Comparison of ENCODE assay signal across 8 mouse cellular contexts in the genomic region with DNA sequence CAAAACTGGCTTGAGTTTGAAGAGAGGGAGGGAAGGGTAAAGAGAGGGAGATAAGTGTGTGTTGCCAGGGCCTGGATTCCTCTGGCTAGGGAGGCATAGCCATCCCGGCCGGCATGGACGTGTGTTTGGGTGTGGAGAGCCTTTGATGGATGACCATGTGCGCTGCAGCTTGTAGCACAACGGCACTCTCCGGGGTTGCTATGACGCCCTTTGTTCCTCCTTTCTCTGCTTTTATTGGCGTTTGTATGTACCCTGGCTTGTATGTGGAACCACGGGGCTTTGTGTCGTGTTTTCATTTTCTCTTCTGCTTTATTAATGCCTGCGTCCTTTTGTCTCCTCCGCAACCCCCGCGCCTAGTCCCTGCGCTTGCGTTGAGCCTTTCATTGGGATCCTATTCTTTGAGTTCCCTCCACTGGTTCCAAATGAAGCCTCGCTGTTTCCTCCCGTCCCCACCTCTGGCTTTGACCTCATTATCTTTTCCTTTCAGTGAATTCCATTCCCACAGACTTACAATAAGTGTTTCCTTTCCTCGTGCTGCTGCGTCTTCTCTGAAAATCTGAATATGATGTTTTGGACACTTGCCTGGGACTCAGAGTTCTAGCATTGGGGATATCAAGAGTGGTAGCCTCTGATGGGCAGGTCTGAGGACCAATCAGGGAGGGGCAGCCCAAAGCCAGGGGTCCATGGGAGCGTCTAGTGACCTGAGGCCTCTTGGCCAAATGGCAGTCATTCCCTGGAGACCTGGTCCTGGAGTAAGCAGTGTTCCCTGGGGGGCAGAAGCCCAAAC.
DNase-seq lines count a peak whose midpoint lies in the region; ATAC-seq and TF ChIP-seq lines count a peak whose summit lies in the region.

No protein-coding gene starts in this region.

- H3K4me3 ChIP-seq in lung, embryonic 15.5 days = peak overlapping the region; percentile 31
- no peak overlapping the region for H3K4me3 ChIP-seq in lung, adult 2 months (replicated peaks; ENCODE audit: extremely low read depth, low read depth, low read length)
- H3K4me3 ChIP-seq in intestine, embryonic 14.5 days (ENCODE audit: low read depth, low read length) = peak overlapping the region; percentile 17
- no peak overlapping the region for H3K4me3 ChIP-seq in liver, embryonic 13.5 days (replicated peaks)
- H3K4me3 ChIP-seq in stomach, embryonic 15.5 days (replicated peaks) = peak overlapping the region; percentile 23

- peaks cover 11% of the 10 kb centered on the region for H3K4me1 ChIP-seq in lung, embryonic 15.5 days
- H3K4me1 ChIP-seq in lung, adult 2 months (ENCODE audit: control insufficient read depth, insufficient read depth, low read length) = no peaks in the 10 kb centered on the region
- H3K4me1 ChIP-seq in intestine, embryonic 14.5 days (replicated peaks; ENCODE audit: control insufficient read depth, insufficient read depth, low read length) = peaks cover 7% of the 10 kb centered on the region
- no peaks in the 10 kb centered on the region for H3K4me1 ChIP-seq in liver, embryonic 13.5 days (replicated peaks)
- peaks cover 5% of the 10 kb centered on the region; the same call in 1 of the 2 replicates for H3K4me1 ChIP-seq in stomach, embryonic 15.5 days

- no peak for DNase-seq in lung, adult 2 months
- peak; percentile 98 for DNase-seq in heart, adult 11 months
- peak; percentile 71 for DNase-seq in intestine, embryonic 14.5 days (ENCODE audit: low spot score)
- DNase-seq in liver, embryonic 13.5 days = no peak
- DNase-seq in spleen, postnatal 4 days (ENCODE audit: low spot score in 2 of 2) = no peak
- DNase-seq in c-Kit-positive CD71-positive TER-119-positive erythroid progenitor cells, embryonic 14.5 days (ENCODE audit: low spot score) = no peak

- H3K9ac ChIP-seq in lung, embryonic 15.5 days = peak overlapping the region; percentile 16; the same call in 1 of the 2 replicates
- 0 out of 2 replicates have a peak overlapping the region, but pooled peaks have one; percentile 16 for H3K9ac ChIP-seq in intestine, embryonic 14.5 days (ENCODE audit: low read length)
- no peak overlapping the region for H3K9ac ChIP-seq in liver, embryonic 13.5 days
- H3K9ac ChIP-seq in stomach, embryonic 15.5 days = no peak overlapping the region

- no peak overlapping the region for H3K27ac ChIP-seq in lung, embryonic 15.5 days
- peak overlapping the region; percentile 51; the same call in 1 of the 2 replicates for H3K27ac ChIP-seq in intestine, embryonic 14.5 days (ENCODE audit: low read depth)
- H3K27ac ChIP-seq in liver, embryonic 13.5 days = no peak overlapping the region
- H3K27ac ChIP-seq in stomach, embryonic 15.5 days = 0 out of 2 replicates have a peak overlapping the region, but pooled peaks have one; percentile 13

- H3K9me3 ChIP-seq in lung, embryonic 15.5 days = no peaks in the 10 kb centered on the region
- H3K9me3 ChIP-seq in intestine, embryonic 14.5 days (ENCODE audit: control insufficient read depth, low read length) = peaks cover 5% of the 10 kb centered on the region; the same call in 1 of the 2 replicates
- 0 out of 2 replicates have a peak, but pooled peaks cover 3% of the 10 kb centered on the region for H3K9me3 ChIP-seq in liver, embryonic 13.5 days (replicated peaks)
- H3K9me3 ChIP-seq in stomach, embryonic 15.5 days = no peaks in the 10 kb centered on the region

- H3K4me2 ChIP-seq in lung, embryonic 15.5 days = peak overlapping the region; percentile 60
- peak overlapping the region; percentile 46 for H3K4me2 ChIP-seq in intestine, embryonic 14.5 days (ENCODE audit: low read length)
- peak overlapping the region; percentile 19; the same call in 1 of the 2 replicates for H3K4me2 ChIP-seq in liver, embryonic 13.5 days
- H3K4me2 ChIP-seq in stomach, embryonic 15.5 days = peak overlapping the region; percentile 54

- ATAC-seq in lung, embryonic 15.5 days (ENCODE audit: borderline replicate concordance, extremely low read depth, low FRiP score, low TSS enrichment) = peak; percentile 75
- no peak for ATAC-seq in intestine, embryonic 14.5 days (replicated peaks; ENCODE audit: low FRiP score, low TSS enrichment, low read depth)
- ATAC-seq in liver, embryonic 13.5 days (ENCODE audit: low read depth) = no peak
- ATAC-seq in stomach, embryonic 15.5 days (ENCODE audit: insufficient read depth, low FRiP score, low read depth) = peak; percentile 77

- no peaks in the 10 kb centered on the region for H3K36me3 ChIP-seq in lung, embryonic 15.5 days
- H3K36me3 ChIP-seq in intestine, embryonic 14.5 days (ENCODE audit: control insufficient read depth, insufficient read depth, low read length) = no peaks in the 10 kb centered on the region
- no peaks in the 10 kb centered on the region for H3K36me3 ChIP-seq in liver, embryonic 13.5 days
- H3K36me3 ChIP-seq in stomach, embryonic 15.5 days = no peaks in the 10 kb centered on the region

- WGBS in lung, embryonic 15.5 days = 21% methylated on average over 21 of the region's 21 CpGs
- 9% methylated on average over 21 of the region's 21 CpGs for WGBS in lung, adult 2 months
- WGBS in intestine, embryonic 14.5 days = 24% methylated on average over 21 of the region's 21 CpGs
- WGBS in liver, embryonic 13.5 days (ENCODE audit: insufficient replicate concordance) = 35% methylated on average over 21 of the region's 21 CpGs
- WGBS in stomach, embryonic 15.5 days = 20% methylated on average over 21 of the region's 21 CpGs

- H3K27me3 ChIP-seq in lung, embryonic 15.5 days = no peaks in the 10 kb centered on the region
- H3K27me3 ChIP-seq in intestine, embryonic 14.5 days (replicated peaks; ENCODE audit: control insufficient read depth, insufficient read depth, low read length) = no peaks in the 10 kb centered on the region
- no peaks in the 10 kb centered on the region for H3K27me3 ChIP-seq in liver, embryonic 13.5 days
- no peaks in the 10 kb centered on the region for H3K27me3 ChIP-seq in stomach, embryonic 15.5 days (replicated peaks)

- TF ChIP-seq CTCF in lung, adult 2 months (IDR thresholded peaks at IDR 0.05; ENCODE audit: insufficient read depth, low read length) = no peak

- TF ChIP-seq POLR2A in lung, adult 2 months (IDR thresholded peaks at IDR 0.05; ENCODE audit: borderline replicate concordance, extremely low read depth, low read depth, low read length) = no peak

Comparison
In these comparisons a context has a peak if more than half of its experiments do, and no peak if none do; other contexts are left out.
1. H3K4me3 ChIP-seq: peak in lung, embryonic 15.5 days (single experiment), intestine, embryonic 14.5 days (single experiment) and stomach, embryonic 15.5 days (single experiment); none in lung, adult 2 months (single experiment) and liver, embryonic 13.5 days (single experiment).
2. ATAC-seq: peak in lung, embryonic 15.5 days (single experiment) and stomach, embryonic 15.5 days (single experiment); none in intestine, embryonic 14.5 days (single experiment) and liver, embryonic 13.5 days (single experiment).
3. H3K27ac ChIP-seq: peak in intestine, embryonic 14.5 days (single experiment) and stomach, embryonic 15.5 days (single experiment); none in lung, embryonic 15.5 days (single experiment) and liver, embryonic 13.5 days (single experiment).
4. H3K9ac ChIP-seq: peak in lung, embryonic 15.5 days (single experiment) and intestine, embryonic 14.5 days (single experiment); none in liver, embryonic 13.5 days (single experiment) and stomach, embryonic 15.5 days (single experiment).
5. DNase-seq: peak in heart, adult 11 months (single experiment) and intestine, embryonic 14.5 days (single experiment); none in lung, adult 2 months (single experiment), liver, embryonic 13.5 days (single experiment), spleen, postnatal 4 days (0 of 2) and c-Kit-positive CD71-positive TER-119-positive erythroid progenitor cells, embryonic 14.5 days (single experiment).
6. Peak in every context shown above with its lines, with median percentiles within 50 percentile points of each other: H3K4me2 ChIP-seq.